Mouse (Mus musculus): ENCODE data around the gene Zfp3. TPM values are rescaled to one million over a fixed set of nuclear protein-coding genes. Genes with fewer than 3 reads are reported as not detected.
A peak's percentile ranks its signal among the peaks of the same experiment; 100 is the strongest.

The Zfp3 gene
- total RNA-seq (2014; fragmentation: Nextera tagmentation) (3.1 and 5.6 TPM in 2 replicates), total RNA-seq (2017) (1.6 and 3.9 TPM in 2 replicates)

- ATAC-seq (replicated peaks; ENCODE audit: low FRiP score, low TSS enrichment, poor library complexity, severe bottlenecking), result peak; percentile 75
Observed at GRCm38 (mm10) chr11:70763936-70764808, at the start of gene Zfp3. Zfp3 (plus strand) TSS chr11:70764209.

- ATAC-seq (replicated peaks; ENCODE audit: low FRiP score, low TSS enrichment, poor library complexity, severe bottlenecking), result no peak
Observed at GRCm38 (mm10) chr11:70715832-70716231, 48.2 kb upstream of the Zfp3 start.

- ATAC-seq (replicated peaks; ENCODE audit: low FRiP score, low TSS enrichment, poor library complexity, severe bottlenecking), result no peak
Observed at GRCm38 (mm10) chr11:70718481-70718880, 45.5 kb upstream of the Zfp3 start.

GRCm38 (mm10) chr11:70720567-70720966 is 43.4 kb upstream of the Zfp3 start:
- ATAC-seq (replicated peaks; ENCODE audit: low FRiP score, low TSS enrichment, poor library complexity, severe bottlenecking), result peak; percentile 48; the same call in 1 of the 2 replicates

- ATAC-seq (replicated peaks; ENCODE audit: low FRiP score, low TSS enrichment, poor library complexity, severe bottlenecking), result no peak
Observed at GRCm38 (mm10) chr11:70721072-70721471, 42.9 kb upstream of the Zfp3 start.

GRCm38 (mm10) chr11:70724706-70725105 is 39.3 kb upstream of the Zfp3 start:
- no peak for ATAC-seq (replicated peaks; ENCODE audit: low FRiP score, low TSS enrichment, poor library complexity, severe bottlenecking)

- ATAC-seq (replicated peaks; ENCODE audit: low FRiP score, low TSS enrichment, poor library complexity, severe bottlenecking), result no peak
Observed at GRCm38 (mm10) chr11:70726585-70726984, 37.4 kb upstream of the Zfp3 start.

- ATAC-seq (replicated peaks; ENCODE audit: low FRiP score, low TSS enrichment, poor library complexity, severe bottlenecking), result peak; percentile 52
Observed at GRCm38 (mm10) chr11:70727385-70727784, 36.6 kb upstream of the Zfp3 start.

GRCm38 (mm10) chr11:70730427-70731038 is 33.5 kb upstream of the Zfp3 start:
- ATAC-seq (replicated peaks; ENCODE audit: low FRiP score, low TSS enrichment, poor library complexity, severe bottlenecking), result no peak

- no peak for ATAC-seq (replicated peaks; ENCODE audit: low FRiP score, low TSS enrichment, poor library complexity, severe bottlenecking)
Observed at GRCm38 (mm10) chr11:70731178-70731577, 32.8 kb upstream of the Zfp3 start.

GRCm38 (mm10) chr11:70733256-70733655 is 30.8 kb upstream of the Zfp3 start:
- ATAC-seq (replicated peaks; ENCODE audit: low FRiP score, low TSS enrichment, poor library complexity, severe bottlenecking), result no peak

GRCm38 (mm10) chr11:70737749-70738148 is 26.3 kb upstream of the Zfp3 start:
- 0 out of 2 replicates have a peak, but pooled peaks have one; percentile 50 for ATAC-seq (replicated peaks; ENCODE audit: low FRiP score, low TSS enrichment, poor library complexity, severe bottlenecking)

GRCm38 (mm10) chr11:70741603-70742002 is 22.4 kb upstream of the Zfp3 start:
- no peak for ATAC-seq (replicated peaks; ENCODE audit: low FRiP score, low TSS enrichment, poor library complexity, severe bottlenecking)

GRCm38 (mm10) chr11:70742117-70742516 is 21.9 kb upstream of the Zfp3 start:
- no peak for ATAC-seq (replicated peaks; ENCODE audit: low FRiP score, low TSS enrichment, poor library complexity, severe bottlenecking)

- ATAC-seq (replicated peaks; ENCODE audit: low FRiP score, low TSS enrichment, poor library complexity, severe bottlenecking), result no peak
Observed at GRCm38 (mm10) chr11:70742581-70743459, 21.2 kb upstream of the Zfp3 start.

- ATAC-seq (replicated peaks; ENCODE audit: low FRiP score, low TSS enrichment, poor library complexity, severe bottlenecking), result no peak
Observed at GRCm38 (mm10) chr11:70745636-70746035, 18.4 kb upstream of the Zfp3 start.

GRCm38 (mm10) chr11:70747876-70748545 is 16.0 kb upstream of the Zfp3 start:
- no peak for ATAC-seq (replicated peaks; ENCODE audit: low FRiP score, low TSS enrichment, poor library complexity, severe bottlenecking)

- ATAC-seq (replicated peaks; ENCODE audit: low FRiP score, low TSS enrichment, poor library complexity, severe bottlenecking), result peak; percentile 40; the same call in 1 of the 2 replicates
Observed at GRCm38 (mm10) chr11:70752337-70753017, 11.5 kb upstream of the Zfp3 start.

GRCm38 (mm10) chr11:70753146-70753545 is 10.9 kb upstream of the Zfp3 start:
- ATAC-seq (replicated peaks; ENCODE audit: low FRiP score, low TSS enrichment, poor library complexity, severe bottlenecking), result no peak
